Comparison of ENCODE assay signal across 8 mouse cellular contexts in the genomic region with DNA sequence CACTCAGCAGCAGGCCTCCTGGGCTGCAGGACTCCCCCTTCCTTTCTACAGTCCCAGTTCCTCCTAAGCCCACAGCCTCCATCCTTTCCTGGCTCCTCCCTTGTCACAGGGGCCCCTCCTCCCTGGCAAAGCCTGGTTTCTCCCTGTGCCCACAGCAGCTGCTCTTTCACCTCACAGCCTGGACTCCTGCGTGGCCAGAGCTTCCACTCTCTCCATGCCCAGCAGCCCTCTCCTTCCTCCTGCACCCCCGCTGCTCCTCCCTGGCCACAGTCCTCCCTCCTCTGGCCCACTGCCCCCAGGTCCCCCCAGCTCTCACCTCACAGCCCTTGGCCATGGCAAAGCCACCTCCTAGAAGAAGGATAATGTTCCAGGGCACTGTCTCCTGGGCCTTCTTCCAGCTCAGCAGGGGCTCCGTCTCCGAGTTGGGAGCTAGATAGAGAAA. TPM values are rescaled to one million over a fixed set of nuclear protein-coding genes. Genes with fewer than 3 reads are reported as not detected.
DNase-seq lines count a peak whose midpoint lies in the region; ATAC-seq lines count a peak whose summit lies in the region.
"Had no signal": no experiment of that assay in that cellular context is flagged by ENCODE, and none has a peak within 500 bp of the region (broad histone marks: within the 10 kb centered on the region; RNA-seq: fewer than 3 reads in every experiment).

No protein-coding gene starts in this region.

- ATAC-seq in forebrain, embryonic 15.5 days (replicated peaks): peak; percentile 73

- WGBS in forebrain, embryonic 15.5 days: 22% methylated on average over 4 of the region's 4 CpGs
- 82% methylated on average over 4 of the region's 4 CpGs for WGBS in limb, embryonic 10.5 days

- peaks cover 42% of the 10 kb centered on the region for H3K4me1 ChIP-seq in forebrain, embryonic 15.5 days
- H3K4me1 ChIP-seq in limb, embryonic 10.5 days: peaks cover 37% of the 10 kb centered on the region

- peak; percentile 40 for DNase-seq in right cerebral cortex, postnatal 25 days
- no peak for DNase-seq in right cerebral cortex, adult 18-20 months
- no peak for DNase-seq in limb, embryonic 10.5 days (ENCODE audit: low spot score)
- DNase-seq in adrenal gland, adult 2 months: no peak
- DNase-seq in adrenal gland, adult 18-20 months (ENCODE audit: low spot score in 2 of 2): no peak
- no peak for DNase-seq in embryo, embryonic 10.5 days (ENCODE audit: low spot score)

- H3K27ac ChIP-seq in forebrain, embryonic 15.5 days (replicated peaks): peak overlapping the region; percentile 85
- peak overlapping the region; percentile 47 for H3K27ac ChIP-seq in limb, embryonic 10.5 days

- H3K4me2 ChIP-seq in forebrain, embryonic 15.5 days (replicated peaks): no peak overlapping the region

- H3K4me3 ChIP-seq in forebrain, embryonic 15.5 days: no peak overlapping the region
- H3K4me3 ChIP-seq in limb, embryonic 10.5 days: no peak overlapping the region

- H3K9me3 ChIP-seq in forebrain, embryonic 15.5 days: no peaks in the 10 kb centered on the region
- H3K9me3 ChIP-seq in limb, embryonic 10.5 days (replicated peaks): no peaks in the 10 kb centered on the region

- no peaks in the 10 kb centered on the region for H3K27me3 ChIP-seq in forebrain, embryonic 15.5 days
- H3K27me3 ChIP-seq in limb, embryonic 10.5 days (ENCODE audit: low read depth, poor library complexity, severe bottlenecking): no peaks in the 10 kb centered on the region

- no peak overlapping the region for H3K9ac ChIP-seq in forebrain, embryonic 15.5 days (replicated peaks)

- H3K36me3 ChIP-seq in forebrain, embryonic 15.5 days: no peaks in the 10 kb centered on the region
- no peaks in the 10 kb centered on the region for H3K36me3 ChIP-seq in limb, embryonic 10.5 days

RNA-seq across cellular contexts. Expression of a gene that starts 19.5 kb away (rescaled TPM):
- polyA plus RNA-seq in forebrain, embryonic 15.5 days (2015; fragmentation: Nextera tagmentation; extraction: Ambion mirVana): 0.05 TPM in 1 of 2 replicates, not detected in the other
- 0.10 TPM in 2 replicates for polyA plus RNA-seq in limb, embryonic 10.5 days (2016; fragmentation: Nextera tagmentation; extraction: Ambion mirVana)
- under 1 TPM; 0.12 to 0.38 TPM for total RNA-seq in adrenal gland, adult 2 months (2021)
- polyA plus RNA-seq in adrenal gland, adult 2 months (2012; rRNA removed): 0.55 and 0.64 TPM in 2 replicates
- under 1 TPM; 0.19 to 0.30 TPM for total RNA-seq in adrenal gland, adult 18-20 months (2021)
- total RNA-seq: left cerebral cortex, postnatal 36 days had no signal

RNA-seq across cellular contexts. Expression of a gene that starts 31.6 kb away (rescaled TPM):
- 12.5 and 12.6 TPM in 2 replicates for polyA plus RNA-seq in forebrain, embryonic 15.5 days (2015; fragmentation: Nextera tagmentation; extraction: Ambion mirVana)
- polyA plus RNA-seq in limb, embryonic 10.5 days (2016; fragmentation: Nextera tagmentation; extraction: Ambion mirVana): 18.8 and 20.2 TPM in 2 replicates
- total RNA-seq in adrenal gland, adult 2 months (2021): 1 to 10 TPM; 4.3 to 5.0 TPM
- polyA plus RNA-seq in adrenal gland, adult 2 months (2012; rRNA removed): 1.1 and 1.3 TPM in 2 replicates
- total RNA-seq in adrenal gland, adult 18-20 months (2021): 1 to 10 TPM; 4.8 to 5.0 TPM

RNA-seq across cellular contexts. Expression of a gene that starts 51.2 kb away (rescaled TPM):
- 6.5 and 7.6 TPM in 2 replicates for polyA plus RNA-seq in forebrain, embryonic 15.5 days (2015; fragmentation: Nextera tagmentation; extraction: Ambion mirVana)
- polyA plus RNA-seq in limb, embryonic 10.5 days (2016; fragmentation: Nextera tagmentation; extraction: Ambion mirVana): 0.64 and 1.3 TPM in 2 replicates
- not detected for total RNA-seq in adrenal gland, adult 2 months (2021)
- not detected in 2 replicates for polyA plus RNA-seq in adrenal gland, adult 2 months (2012; rRNA removed)
- not detected for total RNA-seq in adrenal gland, adult 18-20 months (2021)
- total RNA-seq: left cerebral cortex, postnatal 36 days had no signal

RNA-seq across cellular contexts. Expression of a gene that starts 53.3 kb away (rescaled TPM):
- 5.3 and 5.4 TPM in 2 replicates for polyA plus RNA-seq in forebrain, embryonic 15.5 days (2015; fragmentation: Nextera tagmentation; extraction: Ambion mirVana)
- polyA plus RNA-seq in limb, embryonic 10.5 days (2016; fragmentation: Nextera tagmentation; extraction: Ambion mirVana): 0.24 TPM in 1 of 2 replicates, not detected in the other
- 1 to 10 TPM in 1 of 2 experiments, under 1 TPM in 1; 0.97 to 2.3 TPM for total RNA-seq in adrenal gland, adult 2 months (2021)
- polyA plus RNA-seq in adrenal gland, adult 2 months (2012; rRNA removed): 2.4 and 2.8 TPM in 2 replicates
- total RNA-seq in adrenal gland, adult 18-20 months (2021): 1 to 10 TPM; 2.3 to 3.2 TPM
